Mouse (Mus musculus): Measurements from ENCODE around the gene Inppl1. TPM values are rescaled to one million over a fixed set of nuclear protein-coding genes. Genes with fewer than 3 reads are reported as not detected.

Gene Inppl1
- polyA plus RNA-seq, 1 experiment from 2014 or later, result 45.8 TPM

GRCm38 (mm10) chr7:101835457-101836109 lies 2.4 kb downstream of the Inppl1 start:
- Histone ChIP-seq H3K4me3 (peak overlapping the region; percentile 99), H3K4me1 (peaks cover 54% of the 10 kb centered on the region), H3K27ac (peak overlapping the region; percentile 99), H3K27me3 (ENCODE audit: poor library complexity, severe bottlenecking) (no peaks in the 10 kb centered on the region), H3K36me3 (replicated peaks) (peaks cover 42% of the 10 kb centered on the region), H3K9me3 (no peaks in the 10 kb centered on the region)
- DNase-seq (ENCODE audit: extremely low spot score, low spot score), result no peak
- 50% methylated on average over 5 of the region's 5 CpGs for WGBS

GRCm38 (mm10) chr7:101834903-101835302 lies 3.1 kb downstream of the Inppl1 start:
- peaks cover 54% of the 10 kb centered on the region for H3K4me1 ChIP-seq

GRCm38 (mm10) chr7:101833916-101834584 lies 4.0 kb downstream of the Inppl1 start:
- H3K36me3 ChIP-seq (replicated peaks), result peaks cover 57% of the 10 kb centered on the region

More at GRCm38 (mm10) chr7:101834903-101835302, 3.1 kb downstream of the Inppl1 start:
- H3K27ac ChIP-seq, result peak overlapping the region; percentile 99; the same call in 1 of the 2 replicates
- no peak for DNase-seq (ENCODE audit: extremely low spot score, low spot score)
- no peaks in the 10 kb centered on the region for H3K27me3 ChIP-seq (ENCODE audit: poor library complexity, severe bottlenecking)
- no peaks in the 10 kb centered on the region for H3K9me3 ChIP-seq
- 78% methylated on average over 3 of the region's 3 CpGs for WGBS
- peak overlapping the region; percentile 99 for H3K4me3 ChIP-seq
- peaks cover 49% of the 10 kb centered on the region for H3K36me3 ChIP-seq (replicated peaks)

GRCm38 (mm10) chr7:101833352-101833751 lies 4.7 kb downstream of the Inppl1 start:
- no peak overlapping the region for H3K27ac ChIP-seq
- no peak overlapping the region for H3K4me3 ChIP-seq
- H3K27me3 ChIP-seq (ENCODE audit: poor library complexity, severe bottlenecking), result no peaks in the 10 kb centered on the region
- 78% methylated on average over 5 of the region's 5 CpGs for WGBS
- DNase-seq (ENCODE audit: extremely low spot score, low spot score), result no peak
- H3K9me3 ChIP-seq, result no peaks in the 10 kb centered on the region
- peaks cover 46% of the 10 kb centered on the region for H3K4me1 ChIP-seq
- peaks cover 64% of the 10 kb centered on the region for H3K36me3 ChIP-seq (replicated peaks)

More at GRCm38 (mm10) chr7:101833916-101834584, 4.0 kb downstream of the Inppl1 start:
- Histone ChIP-seq H3K9me3 (no peaks in the 10 kb centered on the region), H3K4me3 (peak overlapping the region; percentile 9; the same call in 1 of the 2 replicates), H3K27ac (peak overlapping the region; percentile 99), H3K4me1 (peaks cover 53% of the 10 kb centered on the region), H3K27me3 (ENCODE audit: poor library complexity, severe bottlenecking) (no peaks in the 10 kb centered on the region)
- no peak for DNase-seq (ENCODE audit: extremely low spot score, low spot score)
- WGBS, result 73% methylated on average over 3 of the region's 3 CpGs

- no peak overlapping the region for H3K27ac ChIP-seq
- WGBS, result 95% methylated on average over 4 of the region's 4 CpGs
- peaks cover 39% of the 10 kb centered on the region for H3K4me1 ChIP-seq
- no peaks in the 10 kb centered on the region for H3K9me3 ChIP-seq
- no peak overlapping the region for H3K4me3 ChIP-seq
- H3K27me3 ChIP-seq (ENCODE audit: poor library complexity, severe bottlenecking), result no peaks in the 10 kb centered on the region
- H3K36me3 ChIP-seq (replicated peaks), result peaks cover 74% of the 10 kb centered on the region
- DNase-seq (ENCODE audit: extremely low spot score, low spot score), result no peak
Measured at GRCm38 (mm10) chr7:101832372-101832771, 5.7 kb downstream of the Inppl1 start.

- H3K4me3 ChIP-seq, result no peak overlapping the region
- H3K27me3 ChIP-seq (ENCODE audit: poor library complexity, severe bottlenecking), result no peaks in the 10 kb centered on the region
- no peak overlapping the region for H3K27ac ChIP-seq
- H3K9me3 ChIP-seq, result no peaks in the 10 kb centered on the region
- 94% methylated on average over 8 of the region's 8 CpGs for WGBS
- DNase-seq (ENCODE audit: extremely low spot score, low spot score), result no peak
- H3K36me3 ChIP-seq (replicated peaks), result peaks cover 83% of the 10 kb centered on the region
- H3K4me1 ChIP-seq, result peaks cover 31% of the 10 kb centered on the region
Measured at GRCm38 (mm10) chr7:101831437-101831836, 6.6 kb downstream of the Inppl1 start.

- 95% methylated on average over 3 of the region's 3 CpGs for WGBS
- Histone ChIP-seq H3K4me3 (no peak overlapping the region), H3K27me3 (ENCODE audit: poor library complexity, severe bottlenecking) (no peaks in the 10 kb centered on the region), H3K27ac (no peak overlapping the region), H3K36me3 (replicated peaks) (peaks cover 94% of the 10 kb centered on the region), H3K9me3 (no peaks in the 10 kb centered on the region), H3K4me1 (peaks cover 20% of the 10 kb centered on the region)
- DNase-seq (ENCODE audit: extremely low spot score, low spot score), result no peak
Measured at GRCm38 (mm10) chr7:101830373-101830772, 7.7 kb downstream of the Inppl1 start.

GRCm38 (mm10) chr7:101823758-101824630 lies 14.0 kb downstream of the Inppl1 start:
- 88% methylated on average over 18 of the region's 18 CpGs for WGBS
- Histone ChIP-seq H3K4me3 (no peak overlapping the region), H3K27me3 (ENCODE audit: poor library complexity, severe bottlenecking) (peaks cover 56% of the 10 kb centered on the region)

GRCm38 (mm10) chr7:101822836-101823757 lies 14.9 kb downstream of the Inppl1 start:
- Histone ChIP-seq H3K4me3 (0 out of 2 replicates have a peak overlapping the region, but pooled peaks have one; percentile 62), H3K27me3 (ENCODE audit: poor library complexity, severe bottlenecking) (peaks cover 65% of the 10 kb centered on the region), H3K27ac (no peak overlapping the region; the same call in 1 of the 2 replicates), H3K36me3 (replicated peaks) (peaks cover 52% of the 10 kb centered on the region), H3K9me3 (no peaks in the 10 kb centered on the region), H3K4me1 (peaks cover 44% of the 10 kb centered on the region)
- no peak for DNase-seq (ENCODE audit: extremely low spot score, low spot score)
- 22% methylated on average over 32 of the region's 32 CpGs for WGBS

More at GRCm38 (mm10) chr7:101823758-101824630, 14.0 kb downstream of the Inppl1 start:
- H3K4me1 ChIP-seq, result peaks cover 39% of the 10 kb centered on the region
- no peak overlapping the region for H3K27ac ChIP-seq
- H3K9me3 ChIP-seq, result no peaks in the 10 kb centered on the region
- DNase-seq (ENCODE audit: extremely low spot score, low spot score), result no peak
- peaks cover 61% of the 10 kb centered on the region for H3K36me3 ChIP-seq (replicated peaks)

GRCm38 (mm10) chr7:101821571-101822501 lies 16.2 kb downstream of the Inppl1 start:
- H3K27ac ChIP-seq, result peak overlapping the region; percentile 91
- under 1% methylated on average over 71 of the region's 71 CpGs for WGBS
- DNase-seq (ENCODE audit: extremely low spot score, low spot score), result peak; percentile 83
- H3K27me3 ChIP-seq (ENCODE audit: poor library complexity, severe bottlenecking), result peaks cover 78% of the 10 kb centered on the region
- H3K9me3 ChIP-seq, result no peaks in the 10 kb centered on the region
- peaks cover 40% of the 10 kb centered on the region for H3K36me3 ChIP-seq (replicated peaks)
- peak overlapping the region; percentile 62 for H3K4me3 ChIP-seq
- peaks cover 54% of the 10 kb centered on the region for H3K4me1 ChIP-seq

All from forebrain, embryonic 10.5 days (tissue).